Mouse (Mus musculus) megakaryocyte progenitor cell, adult 5-6 weeks (primary cell): ENCODE measurements around the gene 9130230L23Rik. TPM values are rescaled to one million over a fixed set of nuclear protein-coding genes. Genes with fewer than 3 reads are reported as not detected.
"Not testable (repeated sequence)": the region's sequence is repeated elsewhere in the genome, so short reads cannot be mapped to it uniquely, and the experiment has no call there.

Experiments used
- ATAC-seq: replicated peaks from 2 replicates; pipeline ENCODE4 v1.8.0; 2016; ENCODE audit warnings: mild to moderate bottlenecking, moderate TSS enrichment, inconsistent platforms; ENCODE audit not compliant: poor library complexity
- total RNA-seq, 2 experiments: library from RNA; stranded (forward) in 1 of 2; stranded (reverse) in 1 of 2; fragments of 157-497, 149-512 nt in 1 of 2; fragments of 200-1000 nt in 1 of 2; gene quantifications; 2 replicates each; pipeline versions ENCODE4 v1.2.3 to v1.2.4; 2015 to 2017

Gene 9130230L23Rik
- total RNA-seq, 2 experiments from 2014 or later: not detected

DNA sequence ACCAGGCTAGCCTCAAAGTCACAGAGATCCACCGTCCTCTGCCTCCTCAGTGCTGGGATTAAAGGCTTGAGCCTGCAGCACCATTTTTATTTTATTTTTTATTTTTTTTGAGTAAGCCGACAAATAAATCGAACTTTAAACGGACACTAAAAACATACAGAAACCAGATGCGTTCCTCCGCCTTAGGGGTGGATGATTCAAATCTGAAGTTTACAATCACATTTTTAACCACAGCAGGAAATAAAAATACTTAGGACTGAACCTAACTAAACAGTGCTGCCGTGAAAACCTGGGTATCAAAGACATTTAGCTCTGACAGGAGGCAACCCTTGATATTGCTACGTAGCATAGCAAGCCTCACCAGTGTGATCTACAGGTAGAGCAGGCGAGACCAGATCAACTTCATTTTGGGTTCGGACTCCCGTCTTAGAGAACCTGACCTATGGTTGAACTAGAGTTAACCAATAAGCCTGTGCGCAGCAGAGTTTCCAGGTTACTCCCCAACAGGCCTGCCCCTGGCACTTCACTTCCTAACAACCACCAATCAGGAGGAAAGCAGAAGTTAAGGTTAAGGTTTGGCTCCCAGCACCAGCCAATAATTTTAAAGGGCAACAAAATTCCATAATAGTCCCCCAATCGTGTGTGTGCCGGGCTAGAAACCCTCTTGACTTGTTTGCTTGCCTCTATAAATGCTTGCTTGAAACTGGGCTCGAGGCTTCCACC, 4.3 kb upstream of the 9130230L23Rik start:
- no peak for ATAC-seq

DNA sequence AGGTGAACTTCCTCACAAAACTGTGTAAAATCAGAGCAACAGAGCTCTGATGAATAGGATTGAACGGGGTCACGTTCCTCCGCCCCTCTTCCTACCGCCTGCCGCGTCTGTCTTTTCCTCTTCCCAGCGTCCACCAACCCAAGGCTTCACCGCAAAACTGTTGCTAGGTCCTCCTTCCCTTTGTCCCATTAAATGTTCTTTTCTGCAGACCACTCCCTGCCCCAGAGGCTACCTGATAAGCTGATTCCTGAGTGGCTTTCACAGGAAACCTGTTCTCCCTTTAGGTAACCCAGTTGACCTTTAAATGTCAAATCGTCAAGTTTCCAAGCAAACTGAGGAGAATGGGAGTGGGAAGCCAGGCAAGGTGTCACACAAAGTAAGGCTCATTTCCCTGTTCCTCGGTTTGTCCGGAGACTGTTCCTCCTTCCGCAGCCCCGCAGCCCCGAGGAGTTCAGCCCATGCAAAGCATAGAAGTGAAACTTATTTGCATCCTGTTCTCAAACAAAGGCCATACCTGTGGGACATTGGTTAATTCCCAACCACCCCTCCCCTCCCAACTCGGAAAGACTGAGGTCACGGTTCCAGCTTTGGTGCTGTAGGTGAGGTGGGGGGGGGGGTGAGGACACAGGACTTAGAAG, 1.1 kb upstream of the 9130230L23Rik start:
- 0 out of 2 replicates have a peak, but pooled peaks have one; percentile 30 for ATAC-seq

- ATAC-seq: no peak
Measured at GRCm38 (mm10) chr5:66001232-66001631, 2.9 kb downstream of the 9130230L23Rik start.

- ATAC-seq: peak; percentile 24; the same call in 1 of the 2 replicates
Measured at GRCm38 (mm10) chr5:66000567-66001125, 3.4 kb downstream of the 9130230L23Rik start.

- ATAC-seq: no peak
Measured at GRCm38 (mm10) chr5:66000074-66000473, 4.0 kb downstream of the 9130230L23Rik start.

DNA sequence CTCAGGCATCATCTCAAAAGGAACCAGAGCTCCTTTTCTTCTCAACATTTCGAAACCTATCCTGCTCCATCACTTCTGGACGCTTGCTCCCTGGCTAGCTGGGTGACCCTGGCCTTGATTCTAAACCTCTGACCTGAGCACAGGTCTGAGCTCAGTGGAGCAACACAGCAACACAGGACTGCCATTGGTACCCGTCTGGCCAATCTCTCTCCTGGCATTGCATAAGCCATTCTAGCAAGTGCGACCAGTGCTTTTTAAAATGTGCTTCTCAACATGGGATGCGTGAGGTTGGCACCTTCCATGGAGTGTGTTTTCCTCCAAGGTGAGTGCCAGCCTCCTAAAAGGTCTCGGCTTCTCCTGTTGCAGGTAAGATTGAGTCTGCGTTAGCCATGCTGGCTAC, 5.0 kb downstream of the 9130230L23Rik start:
- no peak for ATAC-seq

DNA sequence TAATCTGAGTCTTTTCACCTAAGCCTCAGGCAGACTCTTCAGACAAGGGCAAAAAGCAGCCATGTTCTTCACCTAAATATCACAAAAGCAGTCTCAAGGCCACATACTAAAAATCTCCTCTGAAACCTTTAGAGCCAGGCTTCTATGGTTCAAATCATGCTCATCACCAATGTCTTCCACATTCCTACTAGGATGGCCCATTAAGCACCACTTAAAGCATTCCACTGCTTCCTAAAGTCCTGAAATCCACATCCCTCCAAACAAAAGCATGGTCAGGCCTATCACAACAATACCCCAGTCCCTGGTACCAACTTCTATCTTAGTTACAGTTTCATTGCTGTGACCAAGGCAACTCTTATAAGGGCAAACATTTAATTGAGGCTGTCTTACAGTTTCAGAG, 6.3 kb downstream of the 9130230L23Rik start:
- ATAC-seq: no peak

- no peak for ATAC-seq
Measured at GRCm38 (mm10) chr5:65994643-65995042, 9.4 kb downstream of the 9130230L23Rik start.

- peak; percentile 72 for ATAC-seq
Measured at GRCm38 (mm10) chr5:65991191-65991590, 12.9 kb downstream of the 9130230L23Rik start.

DNA sequence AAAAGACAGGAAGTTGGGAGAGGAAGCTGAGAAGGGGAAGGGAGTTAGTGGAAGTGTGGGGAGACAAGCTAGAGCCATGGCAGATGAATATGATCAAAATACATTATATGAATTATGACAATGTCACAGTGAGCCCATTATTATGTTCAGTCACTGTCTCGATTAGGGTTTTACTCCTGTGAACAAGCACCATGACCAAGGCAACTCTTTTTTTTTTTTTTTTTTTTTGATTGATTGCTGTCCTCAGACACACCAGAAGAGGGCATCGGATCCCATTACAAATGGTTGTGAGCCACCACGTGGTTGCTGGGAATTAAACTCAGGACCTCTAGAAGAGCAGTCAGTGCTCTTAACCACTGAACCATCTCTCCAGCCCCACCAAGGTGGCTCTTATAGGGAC, 17.1 kb downstream of the 9130230L23Rik start:
- ATAC-seq: not testable (repeated sequence)

- ATAC-seq: no peak
Measured at GRCm38 (mm10) chr5:65986426-65986825, 17.7 kb downstream of the 9130230L23Rik start.

DNA sequence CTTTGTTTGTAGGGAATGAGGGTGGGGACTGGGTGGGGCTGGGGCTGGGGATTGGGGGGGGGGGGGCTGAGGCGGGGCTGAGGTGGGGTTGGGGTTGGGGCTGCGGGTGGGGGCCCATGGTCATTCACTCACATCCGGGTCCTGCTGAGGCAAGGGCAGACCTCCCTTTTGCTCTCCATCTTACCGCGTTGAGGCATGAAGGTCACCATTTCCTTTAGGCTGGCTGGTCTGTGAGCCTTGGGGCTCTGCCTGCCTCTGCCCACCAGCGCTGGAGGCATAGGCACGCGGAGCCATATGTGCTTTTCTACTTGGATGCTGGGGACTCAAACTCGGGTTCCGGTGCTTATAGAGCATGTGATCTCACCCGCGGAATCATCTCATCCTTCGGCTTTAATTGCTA, 28.4 kb downstream of the 9130230L23Rik start:
- no peak for ATAC-seq

DNA sequence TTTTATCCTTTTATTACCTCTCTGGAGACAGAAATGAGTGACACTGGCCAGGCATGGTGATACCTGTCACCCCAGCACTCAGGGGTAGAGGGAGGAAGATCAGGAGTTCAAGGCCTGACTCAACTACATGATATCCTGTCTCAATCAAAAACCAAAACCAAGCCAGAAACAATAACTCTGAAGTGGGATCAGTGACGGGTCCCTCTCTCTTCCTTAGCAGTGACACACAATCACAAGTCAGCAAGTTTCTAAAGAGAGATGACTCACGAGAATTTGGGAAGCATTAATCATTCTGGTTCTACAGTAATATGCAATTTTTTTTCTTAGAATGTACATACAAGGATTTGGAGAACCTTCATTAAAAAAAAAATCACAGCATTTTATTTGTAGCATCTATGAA, 30.9 kb downstream of the 9130230L23Rik start:
- no peak for ATAC-seq

DNA sequence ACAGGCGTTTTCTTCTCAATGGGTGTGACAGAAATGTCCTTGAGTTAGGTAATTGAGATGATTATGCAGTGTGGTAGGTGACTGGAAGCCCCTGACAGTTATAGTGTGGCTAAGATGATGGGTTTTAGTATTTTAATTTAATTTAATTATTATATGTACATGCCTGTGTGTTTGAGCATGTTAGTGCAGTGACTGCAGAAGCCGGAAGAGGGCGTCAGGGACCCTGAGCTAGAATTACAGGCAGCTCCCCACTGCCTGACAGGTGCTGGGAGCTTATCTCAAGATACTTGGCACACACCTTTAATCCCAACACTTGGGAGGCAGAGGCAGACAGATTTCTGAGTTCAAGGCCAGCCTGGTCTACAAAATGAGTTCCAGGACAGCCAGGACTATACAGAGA, 36.1 kb downstream of the 9130230L23Rik start:
- ATAC-seq: no peak

DNA sequence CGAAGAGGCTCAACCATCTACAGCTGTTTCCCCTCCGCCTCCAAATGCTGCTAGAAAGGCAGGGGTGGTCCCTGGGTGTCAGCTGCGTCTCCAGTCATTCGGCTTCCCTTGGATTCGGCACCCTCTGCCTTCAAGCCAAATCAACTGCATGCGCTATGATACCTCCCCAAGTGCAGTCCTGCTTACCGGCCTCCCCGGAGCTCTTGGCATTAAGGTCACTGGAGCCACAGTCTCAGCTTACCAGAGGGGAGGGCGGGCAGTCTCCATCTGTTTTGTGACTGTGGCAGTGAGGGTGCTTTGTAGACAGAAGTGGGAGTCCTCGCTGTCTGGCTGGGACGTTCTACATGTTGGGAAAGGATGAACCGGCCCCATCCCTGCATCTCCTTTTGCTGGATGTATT, 37.0 kb downstream of the 9130230L23Rik start:
- ATAC-seq: no peak

DNA sequence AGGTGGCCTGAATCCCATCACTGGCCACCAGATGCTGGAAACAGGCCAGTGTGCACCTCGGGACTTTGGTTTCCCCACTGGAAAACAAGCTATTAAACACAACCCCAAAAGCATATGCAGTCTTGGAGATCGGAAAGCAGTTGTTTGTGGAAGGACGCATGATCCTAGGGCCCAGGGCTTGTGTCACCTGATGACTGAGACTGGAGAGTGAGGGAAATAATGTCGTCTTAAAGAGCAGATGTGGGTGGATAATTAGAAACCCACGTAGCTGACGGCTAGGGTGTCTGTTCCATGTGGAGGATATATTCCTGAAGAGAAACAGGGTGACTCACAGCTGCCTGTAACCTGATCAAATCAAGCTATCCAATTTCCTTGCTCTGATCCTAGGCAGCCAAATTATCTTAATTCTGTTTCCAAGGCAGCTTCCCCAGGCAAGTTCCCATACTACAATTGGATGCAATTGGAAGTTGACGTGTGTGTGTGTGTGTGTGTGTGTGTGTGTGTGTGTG, 38.3 kb downstream of the 9130230L23Rik start:
- ATAC-seq: no peak

GRCm38 (mm10) chr5:65963291-65963690, 40.8 kb downstream of the 9130230L23Rik start:
- no peak for ATAC-seq

DNA sequence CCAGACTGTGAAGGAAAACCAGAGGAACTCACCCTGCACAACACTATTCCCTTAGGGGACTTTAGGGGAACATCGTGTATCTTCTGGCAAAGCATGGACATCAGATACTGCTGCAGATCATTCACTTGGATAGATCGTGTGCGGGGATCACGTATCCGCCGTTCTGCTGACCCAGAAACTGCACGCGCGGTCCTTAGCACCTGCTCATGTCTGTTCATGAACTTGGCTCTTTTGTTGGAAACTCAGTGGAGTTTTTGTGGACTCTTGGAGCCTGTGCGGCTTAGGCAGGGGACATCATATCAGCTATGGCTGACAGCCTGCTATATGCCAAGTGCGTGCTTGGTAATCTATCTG, 43.5 kb downstream of the 9130230L23Rik start:
- ATAC-seq: no peak

DNA sequence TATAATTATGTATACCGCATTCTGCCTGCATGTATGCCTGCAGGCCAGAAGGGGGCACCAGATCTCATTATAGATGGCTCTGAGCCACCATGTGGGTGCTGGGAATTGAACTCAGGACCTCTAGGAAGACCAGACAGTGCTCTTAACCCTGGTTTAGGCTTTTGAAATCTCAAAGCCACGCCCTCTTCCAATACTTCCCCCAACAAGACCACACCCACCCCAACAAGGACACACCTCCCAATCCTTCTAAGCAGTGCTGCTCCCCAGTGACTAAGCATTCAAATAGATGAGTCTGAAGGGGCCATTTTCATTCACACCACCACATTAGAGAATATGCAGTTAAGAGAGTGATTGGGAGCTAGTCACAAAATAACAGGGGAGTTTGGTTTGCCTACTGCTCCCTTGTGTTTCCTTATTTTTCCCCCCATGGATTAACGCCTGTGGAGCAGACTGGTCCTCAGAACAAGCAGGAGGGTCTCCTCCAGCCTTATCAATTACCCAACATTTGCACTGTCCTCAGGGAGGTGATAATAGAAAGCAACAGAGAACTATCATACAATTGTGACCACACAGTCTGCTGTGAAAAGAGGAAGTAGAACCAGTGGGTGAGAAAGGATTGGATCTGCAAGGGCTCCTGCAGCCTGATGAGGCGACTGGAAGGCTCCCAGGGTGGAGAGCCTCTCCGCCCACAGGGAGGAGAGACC, 44.0 kb downstream of the 9130230L23Rik start:
- peak; percentile 67 for ATAC-seq

GRCm38 (mm10) chr5:65958597-65958996, 45.5 kb downstream of the 9130230L23Rik start:
- ATAC-seq: peak; percentile 33; the same call in 1 of the 2 replicates
